Mouse (Mus musculus) frontal cortex, adult (tissue): ENCODE measurements at regions not wholly inside any gene's neighbourhood (a gene's known extent, or its start where the extent isn't known, plus 50 kb on each side); places are given as distances from the start of the nearest gene placed in this dataset.

Experiments
- ATAC-seq: cut with Nextera tagmentation; 2 replicates; pipeline ENCODE4 v1.9.2; 2017; ENCODE audit warnings: mild to moderate bottlenecking, moderate library complexity, mixed read lengths; ENCODE audit not compliant: low TSS enrichment

DNA sequence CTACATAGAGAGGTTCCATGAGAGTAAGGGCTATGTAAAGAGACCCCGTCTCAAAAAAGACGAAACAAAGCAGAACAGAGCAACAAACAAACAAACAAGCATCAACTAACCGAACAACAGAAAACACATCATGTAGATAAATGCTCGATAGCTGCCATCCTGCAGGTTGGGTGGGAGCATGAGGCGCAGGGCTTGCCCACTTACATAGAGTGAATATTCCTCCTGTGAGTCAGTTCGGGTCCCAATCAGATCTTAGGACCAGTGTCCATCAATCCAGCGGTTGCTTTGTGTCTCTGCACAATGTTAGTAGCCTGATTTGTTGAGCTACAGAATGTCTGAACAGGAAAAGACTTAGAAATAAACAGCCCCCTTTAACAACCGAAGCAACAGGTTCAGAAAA is 129.4 kb upstream of the Rcn1 start:
- no peak for ATAC-seq

DNA sequence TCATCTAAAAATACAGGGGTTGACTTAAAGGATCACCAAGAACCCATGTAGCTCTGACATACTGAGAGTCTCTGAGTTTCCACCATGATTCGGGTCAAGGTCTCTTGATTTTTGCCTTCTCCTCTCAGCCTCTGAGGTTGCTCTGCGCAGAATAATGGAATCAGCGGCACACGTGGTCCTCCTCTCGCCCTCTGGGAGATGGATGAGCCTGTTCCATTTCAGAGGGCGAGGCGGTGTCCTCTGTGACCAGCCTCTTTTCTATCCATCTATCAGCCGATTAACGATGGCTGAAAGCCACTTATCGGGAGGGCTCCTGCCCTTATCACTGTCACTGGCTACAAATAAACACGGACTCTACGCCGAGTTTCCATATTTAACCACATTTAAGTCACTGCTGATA is 124.6 kb upstream of the Pax6 start:
- no peak for ATAC-seq

DNA sequence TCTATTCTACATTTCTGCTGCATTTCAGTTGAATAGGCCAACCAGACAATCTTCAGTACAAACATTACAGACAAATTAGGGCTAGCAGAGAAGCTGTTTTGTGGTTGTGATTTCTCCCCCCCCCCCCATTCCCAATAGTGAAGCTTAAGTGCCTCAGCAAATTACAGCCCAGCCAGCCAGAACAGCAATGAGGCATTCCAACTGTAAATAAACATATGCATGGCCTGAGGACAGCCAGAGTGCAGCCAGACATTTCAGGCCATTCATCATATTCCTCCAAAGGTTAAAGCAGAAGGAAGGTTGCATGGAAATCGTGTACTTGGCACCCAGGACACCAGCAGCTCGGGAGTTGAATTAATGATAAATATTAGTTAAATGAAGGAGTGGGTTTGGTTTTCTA is 116.6 kb upstream of the Pax6 start:
- no peak for ATAC-seq

DNA sequence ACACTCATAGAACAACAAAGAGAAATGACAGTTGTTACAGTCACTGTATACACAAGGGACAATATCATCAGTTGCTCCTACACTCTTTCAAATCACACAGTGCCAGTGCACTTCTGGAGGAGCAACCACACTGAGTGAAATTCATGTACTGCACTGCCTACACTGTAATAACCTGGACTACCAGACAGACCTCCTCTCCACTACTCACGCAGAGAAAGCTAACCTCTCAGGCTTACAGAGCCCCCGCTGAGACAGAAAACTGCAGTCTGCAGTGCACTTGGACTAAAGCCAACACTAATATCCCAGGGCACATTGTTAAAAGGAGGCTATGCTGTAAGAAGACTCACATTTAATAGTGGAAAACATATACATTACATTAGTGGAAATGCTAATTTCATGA is 81.9 kb upstream of the Pax6 start:
- ATAC-seq = no peak

DNA sequence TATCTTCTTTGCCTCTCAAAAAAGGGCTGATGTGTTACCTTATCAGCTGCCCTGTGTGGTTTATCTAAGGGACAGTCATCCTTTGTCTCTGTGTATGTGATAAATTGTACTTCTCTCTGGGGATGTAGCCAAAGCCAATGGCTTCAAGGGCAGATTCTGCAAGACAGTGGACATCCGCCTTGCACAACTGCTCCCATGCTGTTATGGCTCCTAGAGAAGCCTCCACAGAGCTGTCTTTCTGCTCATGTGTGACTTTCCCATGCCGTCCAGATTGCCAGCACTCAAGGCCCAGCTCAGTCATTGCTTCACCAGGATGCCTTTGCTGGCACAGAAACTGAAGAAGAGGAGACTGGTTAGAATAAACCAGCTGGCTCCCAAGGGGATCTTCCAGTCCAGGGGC is 74.6 kb upstream of the Pax6 start:
- ATAC-seq = no peak

DNA sequence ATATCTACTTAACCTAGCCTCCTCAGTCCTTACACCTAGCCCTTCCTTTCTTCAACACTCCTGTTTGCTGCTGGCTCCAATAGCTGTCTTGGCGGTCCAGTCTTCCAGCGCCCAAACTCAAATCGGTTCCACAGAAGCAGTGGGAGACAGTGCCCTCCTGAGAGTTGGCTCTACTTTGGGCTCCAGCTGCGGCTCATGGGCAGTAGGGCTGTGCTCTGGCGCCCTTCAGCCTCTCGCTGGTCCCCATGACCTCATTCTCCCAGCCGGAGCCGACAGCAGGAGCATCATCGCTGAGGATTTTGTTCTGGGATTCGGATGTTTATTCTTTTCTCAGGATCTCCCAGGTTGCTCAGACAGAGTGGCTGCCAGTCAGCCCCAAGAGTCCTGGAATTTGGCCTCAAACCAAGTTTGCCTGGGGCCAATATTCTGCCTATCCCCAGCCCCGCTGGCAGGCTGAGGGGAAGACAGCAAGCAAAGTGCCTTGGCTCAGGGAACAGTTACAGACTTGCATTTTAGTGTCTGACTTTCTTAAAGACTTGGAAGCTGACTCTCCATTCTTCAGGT is 64.1 kb upstream of the Pax6 start:
- 0 out of 2 replicates have a peak, but pooled peaks have one; percentile 38 for ATAC-seq

DNA sequence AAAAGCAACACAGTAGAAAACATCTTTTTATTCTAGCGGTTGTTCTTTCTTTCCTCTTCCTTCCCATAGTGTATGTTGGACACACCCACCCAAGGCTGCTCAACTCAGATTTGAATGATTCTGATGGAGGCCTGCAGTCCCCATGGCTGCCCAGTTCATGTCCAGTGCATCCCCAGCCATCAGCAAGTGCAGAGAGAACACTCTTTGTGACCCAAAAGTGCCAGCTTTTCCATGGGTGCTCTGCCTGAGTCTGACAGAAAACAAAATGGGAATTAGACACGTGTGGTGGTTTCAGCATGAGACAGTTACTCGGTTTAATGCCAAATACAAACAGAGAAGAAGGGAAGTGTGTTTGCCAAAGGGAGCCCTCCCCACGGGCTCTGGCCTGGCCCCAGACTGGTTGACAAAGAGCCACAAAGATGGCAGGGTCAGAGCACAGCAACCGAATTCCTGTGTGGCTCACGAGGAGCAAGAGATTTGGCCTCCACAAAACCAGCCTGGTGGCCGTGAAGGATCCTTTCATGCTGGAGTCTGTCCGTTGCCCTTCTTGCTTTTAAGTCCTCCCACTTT is 60.6 kb upstream of the Pax6 start:
- 0 out of 2 replicates have a peak, but pooled peaks have one; percentile 32 for ATAC-seq

DNA sequence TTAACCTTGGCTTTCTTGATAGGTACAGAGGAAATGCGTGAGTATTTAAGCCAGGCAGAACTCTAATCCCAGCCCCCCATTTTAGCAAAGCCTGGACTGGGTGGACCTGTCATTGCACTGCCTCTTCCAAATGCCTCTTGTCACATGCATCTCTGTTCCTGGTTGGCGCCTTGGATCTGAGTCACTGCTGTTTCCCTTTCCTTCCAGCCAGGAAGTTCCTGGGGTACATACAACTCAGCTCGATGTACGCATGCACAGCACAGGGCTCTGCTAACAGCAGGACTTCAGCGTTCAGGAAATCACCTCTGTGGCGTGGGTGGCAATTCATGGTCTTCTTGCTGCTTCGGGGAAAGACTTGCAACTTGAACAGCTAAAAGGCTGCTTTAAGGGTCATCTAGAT is 59.9 kb upstream of the Pax6 start:
- no peak for ATAC-seq

DNA sequence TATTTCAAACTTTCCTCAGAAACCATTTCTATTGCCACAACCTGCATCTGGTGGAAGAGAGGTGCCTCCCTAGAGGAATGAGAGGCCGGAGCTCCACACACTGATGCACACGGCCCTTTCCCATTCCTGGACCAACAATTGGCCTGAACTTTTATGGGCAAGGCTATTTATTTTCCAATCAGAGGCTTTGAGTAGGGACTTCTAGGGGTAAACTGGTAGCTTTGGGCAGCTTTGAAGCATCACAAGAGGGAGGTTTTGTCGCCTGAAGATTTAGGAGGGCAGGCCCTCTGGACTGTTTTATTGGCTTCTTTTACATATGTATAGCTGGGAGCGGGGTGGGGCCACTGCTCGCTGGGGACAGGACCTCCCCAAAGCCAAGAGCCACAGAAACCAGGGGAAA is 57.7 kb upstream of the Pax6 start:
- no peak for ATAC-seq

DNA sequence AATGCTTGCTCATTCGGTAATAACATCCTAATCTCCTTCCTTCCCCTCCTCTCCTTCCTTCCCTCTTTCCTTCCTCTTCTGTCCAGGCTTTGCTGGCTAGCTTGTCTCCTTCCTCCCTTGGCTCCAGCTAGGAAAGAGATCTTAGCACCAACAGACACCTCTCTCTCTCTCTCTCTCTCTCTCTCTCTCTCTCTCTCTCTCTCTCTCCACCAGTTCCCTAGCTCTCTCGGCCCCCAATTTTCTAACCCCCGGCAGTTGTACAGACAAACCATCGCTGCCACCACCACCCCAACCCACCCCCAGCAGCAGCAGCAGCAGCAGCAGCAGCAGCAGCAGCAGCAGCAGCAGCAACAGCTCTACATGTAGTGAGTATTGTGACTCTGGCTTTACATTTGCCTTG is 57.0 kb upstream of the Pax6 start:
- no peak for ATAC-seq

DNA sequence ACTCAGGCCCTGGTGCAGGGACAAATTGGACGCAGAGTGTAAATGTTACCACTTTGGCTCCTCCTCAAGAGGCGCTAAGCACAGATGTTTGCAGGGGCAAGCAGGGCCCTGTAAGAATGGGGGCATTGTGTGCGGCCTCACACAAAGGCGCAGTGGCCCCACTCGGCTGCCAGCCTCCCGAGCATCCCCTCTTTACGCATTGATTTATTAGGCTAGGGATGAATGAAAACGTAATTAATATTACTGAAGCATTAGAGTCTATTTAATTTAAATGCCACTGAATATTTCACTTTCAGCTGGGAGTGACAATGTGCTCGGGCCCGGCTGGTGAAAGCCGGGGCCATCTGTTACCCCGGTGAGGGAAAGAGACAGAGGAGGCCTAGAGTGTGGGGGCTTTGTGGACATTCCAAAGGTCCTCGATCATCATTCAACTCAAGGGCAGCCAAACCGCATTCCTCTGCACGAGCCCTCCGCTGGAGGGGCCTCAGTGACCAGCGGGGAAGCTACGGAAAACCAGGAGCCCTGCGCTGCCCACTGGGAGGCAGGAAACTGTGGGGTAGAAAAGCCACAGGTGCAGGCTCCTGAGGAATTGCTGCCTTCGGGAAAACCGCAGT is 56.5 kb upstream of the Pax6 start:
- peak; percentile 34; the same call in 1 of the 2 replicates for ATAC-seq

DNA sequence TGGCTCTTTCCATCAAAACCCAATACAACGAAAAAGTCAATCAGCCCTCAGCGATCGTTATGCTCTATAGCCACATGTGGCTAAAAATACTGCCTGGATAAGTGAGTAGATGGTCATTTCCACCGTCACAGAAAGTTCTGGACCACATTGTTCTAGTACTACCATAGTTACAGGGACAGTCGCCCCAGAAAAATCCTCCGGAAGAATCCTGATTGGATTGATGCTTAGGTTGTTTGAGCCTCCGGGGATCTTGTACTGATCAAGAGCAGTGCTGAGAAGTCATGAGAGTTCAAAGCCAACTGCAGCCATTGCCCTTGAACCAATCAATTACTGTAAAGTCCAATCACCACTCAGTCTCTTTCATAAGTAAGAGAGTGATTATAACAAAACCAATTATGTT is 56.0 kb upstream of the Pax6 start:
- ATAC-seq = no peak

DNA sequence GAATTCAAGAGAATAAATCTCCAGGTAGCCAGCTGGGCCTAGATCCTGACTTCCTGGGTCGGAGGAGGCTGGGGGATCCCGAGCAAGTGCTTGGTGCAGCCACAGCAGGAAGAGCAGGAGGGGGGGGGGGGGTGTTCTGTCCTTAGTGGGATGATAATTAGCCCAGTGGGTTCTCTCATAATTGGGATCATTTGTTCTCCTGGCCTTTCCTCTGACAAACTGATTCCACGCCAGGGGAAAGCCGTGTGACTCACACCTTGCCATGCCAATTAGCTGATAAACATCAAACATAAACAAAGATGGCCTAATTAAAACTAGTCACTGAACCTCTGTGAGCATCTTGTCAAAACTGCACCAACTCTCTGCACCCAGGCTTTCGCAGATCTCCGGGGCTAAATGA is 55.5 kb upstream of the Pax6 start:
- ATAC-seq = no peak

DNA sequence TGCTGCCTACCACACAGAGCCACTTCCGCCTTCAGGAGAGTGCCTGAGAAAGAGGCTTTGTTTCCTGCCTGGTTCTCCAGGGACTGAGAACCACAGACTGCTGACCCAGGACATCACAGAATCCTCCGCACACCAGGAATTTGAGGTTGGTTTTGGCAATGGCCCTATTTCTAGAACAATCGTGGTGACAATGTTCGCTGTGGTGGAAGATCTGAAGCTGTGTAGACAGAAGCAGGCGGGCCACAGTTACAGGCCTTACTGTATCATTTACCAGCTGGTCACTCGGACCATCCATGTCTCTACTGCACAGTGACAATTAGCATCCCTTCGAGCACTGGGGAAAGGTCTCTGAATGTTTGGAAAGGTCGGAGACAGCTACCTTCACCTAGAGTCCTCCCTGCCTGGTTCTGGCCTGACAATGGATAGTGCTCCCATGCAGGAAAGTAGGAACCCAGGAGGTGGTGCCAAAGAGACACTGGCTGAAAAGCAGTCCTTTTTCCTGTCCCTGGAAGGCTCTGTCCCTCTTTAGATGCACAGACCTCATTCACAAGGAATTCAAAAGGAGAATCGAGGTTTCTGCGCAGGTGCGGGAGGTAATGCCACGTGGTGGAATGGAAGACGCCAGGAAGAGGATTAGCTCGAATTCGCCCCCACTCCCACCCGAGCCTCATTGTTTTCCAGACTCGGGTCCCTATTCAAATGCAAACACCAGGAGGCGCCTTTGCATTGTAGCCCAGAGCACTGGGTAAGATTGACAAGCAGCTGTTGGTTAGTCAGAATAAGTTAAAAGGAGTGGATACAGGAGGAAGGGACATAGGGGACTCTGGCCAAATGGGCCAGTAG is 52.6 kb upstream of the Pax6 start:
- peak; percentile 97 for ATAC-seq
